Mouse (Mus musculus) liver, adult 10 weeks (tissue): ENCODE results near the gene Fam184a. TPM values are rescaled to one million over a fixed set of nuclear protein-coding genes. Genes with fewer than 3 reads are reported as not detected.

Experiments
- polyA plus RNA-seq: library from polyadenylated mRNA; stranded (reverse); fragments of 350-450 nt; fragmentation: Illumina TruSeq; extraction: RNeasy Lipid Tissue Mini Kit (QIAGEN cat#74804); gene quantifications from one replicate; pipeline ENCODE4 v1.2.3, GENCODE M21; 2014; ENCODE audit warnings: low read depth, low replicate concordance

Gene Fam184a
- polyA plus RNA-seq: 0.85 TPM

GRCm38 (mm10) chr10:53750955-53751652, at the start of gene Fam184a:
Fam184a (minus strand) TSS chr10:53751123.

GRCm38 (mm10) chr10:53630339-53630738, 120.6 kb downstream of the Fam184a start, which contains the start of gene Mcm9:
Mcm9 (minus strand) TSS chr10:53630439.

GRCm38 (mm10) chr10:53596677-53597120, 154.2 kb downstream of the Fam184a start, which contains the start of gene Asf1a:
Asf1a (plus strand) TSS chr10:53596757.

Other genes starting within 250 kb of the Fam184a start
- gene Asf1a, start 154.4 kb downstream of the Fam184a start, polyA plus RNA-seq: 36.2 TPM
- 6.5 TPM for gene Mcm9, start 120.7 kb downstream of the Fam184a start, polyA plus RNA-seq